Mouse (Mus musculus) cerebellum, adult 2 months (tissue): ENCODE measurements around the gene Tom1l1.

Experiments
- CTCF ChIP-seq: fragments of 200-500 bp; IDR thresholded peaks from 2 replicates; pipeline ENCODE4 v1.5.1; 2011; ENCODE audit warnings: low read depth, mild to moderate bottlenecking, control low read depth, low read length, moderate library complexity, borderline replicate concordance; ENCODE audit not compliant: insufficient read depth
- POLR2A ChIP-seq: fragments of 200-500 bp; IDR thresholded peaks from 2 replicates; pipeline ENCODE4 v1.6.1; 2011; ENCODE audit warnings: low read length, control low read depth, borderline replicate concordance; ENCODE audit not compliant: insufficient read depth

- peak; percentile 37; the same call in 1 of the 2 replicates for TF ChIP-seq CTCF
- TF ChIP-seq POLR2A: peak; percentile 74
Observed at GRCm38 (mm10) chr11:90637440-90638311, 50.5 kb downstream of the Tom1l1 start, which contains the start of the genes Stxbp4 and Cox11.
